Comparison of ENCODE assay signal across 21 mouse cellular contexts in genomic region chrX:109098511-109098910, GRCm38 (mm10). TPM values are rescaled to one million over a fixed set of nuclear protein-coding genes. Genes with fewer than 3 reads are reported as not detected.
DNase-seq lines count a peak whose midpoint lies in the region; ATAC-seq and TF ChIP-seq lines count a peak whose summit lies in the region.
"Had no signal": no experiment of that assay in that cellular context is flagged by ENCODE, and none has a peak within 500 bp of the region (broad histone marks: within the 10 kb centered on the region; RNA-seq: fewer than 3 reads in every experiment).

No protein-coding gene starts in this region.

- no peak overlapping the region for H3K4me3 ChIP-seq in MEL (ENCODE audit: control insufficient read depth in 1 of 2, insufficient read depth in 1 of 2, low read depth in 2 of 2, low read length in 2 of 2)
- H3K4me3 ChIP-seq in embryonic fibroblast, embryonic 13.5 days (ENCODE audit: insufficient read depth, low read length), result no peak overlapping the region
- H3K4me3 ChIP-seq in liver, embryonic 14.5 days (ENCODE audit: insufficient read depth in 1 of 2, low read depth in 2 of 2, low read length in 2 of 2), result no peak overlapping the region
- H3K4me3 ChIP-seq in forebrain, embryonic 15.5 days, result no peak overlapping the region
- H3K4me3 ChIP-seq: heart, embryonic 10.5 days; hindbrain, embryonic 15.5 days; intestine, embryonic 15.5 days; midbrain, embryonic 15.5 days; neural tube, embryonic 13.5 days; stomach, embryonic 15.5 days had no signal

- peak overlapping the region; percentile 54 for H3K4me2 ChIP-seq in liver, embryonic 14.5 days (ENCODE audit: low read depth)
- no peak overlapping the region for H3K4me2 ChIP-seq in forebrain, embryonic 15.5 days (replicated peaks)
- H3K4me2 ChIP-seq: intestine, embryonic 15.5 days; midbrain, embryonic 15.5 days; neural tube, embryonic 13.5 days; stomach, embryonic 15.5 days had no signal

- no peak overlapping the region for H3K27ac ChIP-seq in MEL (ENCODE audit: control insufficient read depth, low read depth, low read length)
- 0 out of 2 replicates have a peak overlapping the region, but pooled peaks have one; percentile 26 for H3K27ac ChIP-seq in embryonic fibroblast, embryonic 13.5 days (ENCODE audit: insufficient read depth, low read length)
- H3K27ac ChIP-seq in liver, embryonic 14.5 days, result peak overlapping the region; percentile 48; the same call in 1 of the 2 replicates
- H3K27ac ChIP-seq in forebrain, embryonic 15.5 days (replicated peaks), result no peak overlapping the region
- H3K27ac ChIP-seq: heart, embryonic 10.5 days; hindbrain, embryonic 15.5 days; intestine, embryonic 15.5 days; midbrain, embryonic 15.5 days; neural tube, embryonic 13.5 days; stomach, embryonic 15.5 days had no signal

- H3K79me2 ChIP-seq in MEL (ENCODE audit: control insufficient read depth, insufficient read depth, low read length, poor library complexity), result peaks cover 54% of the 10 kb centered on the region

- no peak for TF ChIP-seq RAD21 in MEL (IDR thresholded peaks at IDR 0.05; ENCODE audit: low read depth, low read length)

- no peak overlapping the region for H3K9ac ChIP-seq in MEL (ENCODE audit: control insufficient read depth, low read depth, low read length, poor library complexity, severe bottlenecking)
- H3K9ac ChIP-seq in liver, embryonic 14.5 days (replicated peaks), result no peak overlapping the region
- H3K9ac ChIP-seq in forebrain, embryonic 15.5 days (replicated peaks), result no peak overlapping the region
- H3K9ac ChIP-seq: hindbrain, embryonic 15.5 days; intestine, embryonic 15.5 days; midbrain, embryonic 15.5 days; neural tube, embryonic 13.5 days; stomach, embryonic 15.5 days had no signal

- H3K36me3 ChIP-seq in MEL (ENCODE audit: control insufficient read depth in 1 of 2, insufficient read depth in 2 of 2, low read length in 2 of 2), result peaks cover 7 to 42% of the 10 kb centered on the region in 2 experiments; a peak in 3 of 4 replicates
- no peaks in the 10 kb centered on the region for H3K36me3 ChIP-seq in liver, embryonic 14.5 days (replicated peaks; ENCODE audit: control insufficient read depth, insufficient read depth, low read depth)
- H3K36me3 ChIP-seq in forebrain, embryonic 15.5 days, result no peaks in the 10 kb centered on the region
- H3K36me3 ChIP-seq: heart, embryonic 10.5 days; hindbrain, embryonic 15.5 days; intestine, embryonic 15.5 days; midbrain, embryonic 15.5 days; neural tube, embryonic 13.5 days; stomach, embryonic 15.5 days had no signal

- H3K4me1 ChIP-seq in MEL (ENCODE audit: control insufficient read depth in 1 of 2, insufficient read depth in 2 of 2, low read length in 2 of 2), result peaks cover 11 to 24% of the 10 kb centered on the region in 2 experiments
- H3K4me1 ChIP-seq in embryonic fibroblast, embryonic 13.5 days (ENCODE audit: control insufficient read depth, insufficient read depth, low read length), result no peaks in the 10 kb centered on the region
- H3K4me1 ChIP-seq in liver, embryonic 14.5 days (replicated peaks; ENCODE audit: control insufficient read depth in 2 of 2, insufficient read depth in 2 of 2, low read length in 1 of 2), result peaks cover 3 to 6% of the 10 kb centered on the region in 2 experiments; a peak in 2 of 4 replicates
- no peaks in the 10 kb centered on the region for H3K4me1 ChIP-seq in forebrain, embryonic 15.5 days
- H3K4me1 ChIP-seq: heart, embryonic 10.5 days; hindbrain, embryonic 15.5 days; intestine, embryonic 15.5 days; midbrain, embryonic 15.5 days; neural tube, embryonic 13.5 days; stomach, embryonic 15.5 days had no signal

- H3K27me3 ChIP-seq in MEL (ENCODE audit: control insufficient read depth in 1 of 2, insufficient read depth in 2 of 2, low read length in 2 of 2), result no peaks in the 10 kb centered on the region
- no peaks in the 10 kb centered on the region for H3K27me3 ChIP-seq in liver, embryonic 14.5 days (ENCODE audit: control insufficient read depth, insufficient read depth, low read length)
- H3K27me3 ChIP-seq in forebrain, embryonic 15.5 days, result no peaks in the 10 kb centered on the region
- H3K27me3 ChIP-seq: hindbrain, embryonic 15.5 days; intestine, embryonic 15.5 days; midbrain, embryonic 15.5 days; neural tube, embryonic 13.5 days; stomach, embryonic 15.5 days had no signal

- peak; percentile 57 for DNase-seq in MEL (ENCODE audit: low read depth, low spot score)
- peak in 2 of 3 experiments; percentile 11 to 30 for DNase-seq in liver, embryonic 14.5 days (ENCODE audit: low read depth in 3 of 3, low spot score in 3 of 3)
- no peak for DNase-seq in right cerebral cortex, postnatal 14 days
- no peak for DNase-seq in right cerebral cortex, postnatal 10 days (ENCODE audit: low spot score in 2 of 2)
- DNase-seq: adrenal gland, postnatal 14 days; cerebellum, adult 9-10 months; kidney, adult 8-10 months; kidney, postnatal 10 days; layer of hippocampus, postnatal 36 days; lung, adult 2 months; thymus, postnatal 25 days had no signal

- WGBS in liver, embryonic 14.5 days (ENCODE audit: insufficient replicate concordance), result 50% methylated on average over 1 of the region's 1 CpGs
- 83% methylated on average over 1 of the region's 1 CpGs for WGBS in forebrain, embryonic 15.5 days

- TF ChIP-seq EP300 in MEL (IDR thresholded peaks at IDR 0.05; ENCODE audit: low read depth in 1 of 2, low read length in 2 of 2), result no peak
- TF ChIP-seq EP300 in liver, embryonic 14.5 days (IDR thresholded peaks at IDR 0.05; ENCODE audit: low read depth), result peak; percentile 59

- no peak for TF ChIP-seq CTCF in MEL (IDR thresholded peaks at IDR 0.05 in 2 of 3, conservative IDR thresholded peaks at IDR 0.05 in 1 of 3; ENCODE audit: control insufficient read depth in 1 of 3, insufficient read depth in 1 of 3, low read depth in 2 of 3, low read length in 3 of 3, poor library complexity in 1 of 3, severe bottlenecking in 1 of 3)
- TF ChIP-seq CTCF in embryonic fibroblast, embryonic 13.5 days (IDR thresholded peaks at IDR 0.05; ENCODE audit: borderline replicate concordance, insufficient read depth, low read length), result no peak
- TF ChIP-seq CTCF in liver, embryonic 14.5 days (IDR thresholded peaks at IDR 0.05; ENCODE audit: low read depth), result no peak

- ATAC-seq in liver, embryonic 14.5 days (ENCODE audit: insufficient read depth), result peak; percentile 47; the same call in 1 of the 2 replicates
- ATAC-seq in megakaryocyte-erythroid progenitor cell, adult 5-6 weeks (replicated peaks; ENCODE audit: low FRiP score, low TSS enrichment, poor library complexity, severe bottlenecking), result peak; percentile 69
- no peak for ATAC-seq in forebrain, embryonic 15.5 days (replicated peaks)
- ATAC-seq: forebrain, embryonic 14.5 days; intestine, embryonic 15.5 days; midbrain, embryonic 15.5 days had no signal

- no peaks in the 10 kb centered on the region for H3K9me3 ChIP-seq in MEL (replicated peaks; ENCODE audit: insufficient read depth, low read length)
- no peaks in the 10 kb centered on the region for H3K9me3 ChIP-seq in liver, embryonic 14.5 days (ENCODE audit: control insufficient read depth, low read length)
- H3K9me3 ChIP-seq in forebrain, embryonic 15.5 days, result no peaks in the 10 kb centered on the region
- H3K9me3 ChIP-seq: heart, embryonic 10.5 days; hindbrain, embryonic 15.5 days; intestine, embryonic 15.5 days; midbrain, embryonic 15.5 days; neural tube, embryonic 13.5 days; stomach, embryonic 15.5 days had no signal

- no peak for TF ChIP-seq POLR2A in MEL (IDR thresholded peaks at IDR 0.05; ENCODE audit: control insufficient read depth in 1 of 2, insufficient read depth in 1 of 2, low read depth in 1 of 2, low read length in 2 of 2, poor library complexity in 1 of 2)
- no peak for TF ChIP-seq POLR2A in embryonic fibroblast, embryonic 13.5 days (IDR thresholded peaks at IDR 0.05; ENCODE audit: low read depth, low read length)

TF ChIP-seq in MEL, 35 proteins besides CTCF, POLR2A, EP300 and RAD21:
- peak; percentile 90 for TF ChIP-seq GATA1 (IDR thresholded peaks at IDR 0.05; ENCODE audit: low read depth, low read length)
- no peak for TF ChIP-seq MEF2A (IDR thresholded peaks at IDR 0.05; ENCODE audit: extremely low read depth, insufficient replicate concordance, low read depth, low read length, poor library complexity, severe bottlenecking)
- TF ChIP-seq TAL1 (IDR thresholded peaks at IDR 0.05; ENCODE audit: low read length), result peak; percentile 66

RNA-seq across cellular contexts. Expression of gene Sh3bgrl, which starts 3.3 kb away (rescaled TPM):
- 79.7 and 83.6 TPM in 2 replicates for total RNA-seq in MEL (2012; rRNA removed)
- polyA plus RNA-seq in MEL (2012; ENCODE audit: insufficient read depth in 1 of 2, insufficient read length in 2 of 2, low read depth in 1 of 2, low replicate concordance in 2 of 2, missing spikeins in 1 of 2), result 100 to 1,000 TPM in 1 of 2 experiments, 10 to 100 TPM in 1; 50.5 to 126 TPM
- polyA plus RNA-seq in embryonic fibroblast, embryonic 13.5 days (2011; ENCODE audit: insufficient read length, low read depth, missing spikeins), result 332 and 399 TPM in 2 replicates
- polyA plus RNA-seq in liver, embryonic 14.5 days (2012; rRNA removed), result 16.0 and 26.0 TPM in 2 replicates
- 28.5 and 29.9 TPM in 2 replicates for polyA plus RNA-seq in liver, embryonic 14.5 days (2014; fragmentation: Nextera tagmentation; extraction: Ambion mirVana)
- 101 and 104 TPM in 2 replicates for total RNA-seq in megakaryocyte-erythroid progenitor cell, adult 5-6 weeks (2014; fragmentation: Nextera tagmentation)
- total RNA-seq in megakaryocyte-erythroid progenitor cell, adult 5-6 weeks (2017), result 137 and 174 TPM in 2 replicates
- polyA plus RNA-seq in forebrain, embryonic 15.5 days (2015; fragmentation: Nextera tagmentation; extraction: Ambion mirVana), result 271 and 273 TPM in 2 replicates

Comparison
In these comparisons a context has a peak if more than half of its experiments do, and no peak if none do; other contexts are left out.
1. DNase-seq: peak in MEL (single experiment) and liver, embryonic 14.5 days (2 of 3); none in right cerebral cortex, postnatal 14 days (single experiment) and right cerebral cortex, postnatal 10 days (0 of 2).
2. H3K27ac ChIP-seq: peak in embryonic fibroblast, embryonic 13.5 days (single experiment) and liver, embryonic 14.5 days (single experiment); none in MEL (single experiment) and forebrain, embryonic 15.5 days (single experiment).